Mouse (Mus musculus) heart, embryonic 12.5 days (tissue): Measurements from ENCODE around the gene Mettl26. TPM values are rescaled to one million over a fixed set of nuclear protein-coding genes. Genes with fewer than 3 reads are reported as not detected.

Experiments
- ATAC-seq: fragments of 200-750 bp; cut with Nextera tagmentation; 2 replicates; pipeline ENCODE4 v1.8.0; 2017; ENCODE audit warnings: moderate TSS enrichment, moderate library complexity; ENCODE audit not compliant: insufficient number of reproducible peaks, low FRiP score
- H3K27ac ChIP-seq: fragments of 300-500 bp; sonication (generic); 2 replicates; pipeline ENCODE4 v1.5.1; 2016; ENCODE audit warnings: mild to moderate bottlenecking, moderate library complexity; ENCODE audit not compliant: poor library complexity, severe bottlenecking
- H3K27me3 ChIP-seq: fragments of 300-500 bp; sonication (generic); replicated peaks from 2 replicates; pipeline ENCODE4 v1.6.1; 2016; ENCODE audit warnings: mild to moderate bottlenecking, moderate library complexity
- H3K36me3 ChIP-seq: fragments of 300-500 bp; sonication (generic); 2 replicates; pipeline ENCODE4 v1.6.1; 2016; ENCODE audit warnings: mild to moderate bottlenecking, moderate library complexity
- H3K4me1 ChIP-seq: fragments of 300-500 bp; sonication (generic); replicated peaks from 2 replicates; pipeline ENCODE4 v1.6.1; 2016; ENCODE audit warnings: mild to moderate bottlenecking
- H3K4me2 ChIP-seq: fragments of 300-500 bp; sonication (generic); 2 replicates; pipeline ENCODE4 v1.6.1; 2016; ENCODE audit warnings: mild to moderate bottlenecking, moderate library complexity
- H3K4me3 ChIP-seq: fragments of 300-500 bp; sonication (generic); 2 replicates; pipeline ENCODE4 v1.5.1; 2016; ENCODE audit warnings: mild to moderate bottlenecking
- H3K9ac ChIP-seq: fragments of 300-500 bp; sonication (generic); 2 replicates; pipeline ENCODE4 v1.6.1; 2016; ENCODE audit warnings: mild to moderate bottlenecking, moderate library complexity
- H3K9me3 ChIP-seq: fragments of 300-500 bp; sonication (generic); replicated peaks from 2 replicates; pipeline ENCODE4 v1.6.1; 2016; ENCODE audit warnings: mild to moderate bottlenecking, moderate library complexity
- WGBS: fragments of 180-500 bp; shearing (Covaris S2); methylation state at CpG from one replicate; pipeline ENCODE4 v1.1.7; 2016; 5-methylcytosine and 5-hydroxymethylcytosine counted together
- polyA plus RNA-seq: library from polyadenylated mRNA; unstranded; fragments of >200 nt; fragmentation: Nextera tagmentation; extraction: Ambion mirVana; gene quantifications from 2 replicates; pipeline ENCODE4 v1.2.1, GENCODE M21; 2016

Mettl26 gene
- polyA plus RNA-seq, result 31.3 and 36.1 TPM in 2 replicates

DNA sequence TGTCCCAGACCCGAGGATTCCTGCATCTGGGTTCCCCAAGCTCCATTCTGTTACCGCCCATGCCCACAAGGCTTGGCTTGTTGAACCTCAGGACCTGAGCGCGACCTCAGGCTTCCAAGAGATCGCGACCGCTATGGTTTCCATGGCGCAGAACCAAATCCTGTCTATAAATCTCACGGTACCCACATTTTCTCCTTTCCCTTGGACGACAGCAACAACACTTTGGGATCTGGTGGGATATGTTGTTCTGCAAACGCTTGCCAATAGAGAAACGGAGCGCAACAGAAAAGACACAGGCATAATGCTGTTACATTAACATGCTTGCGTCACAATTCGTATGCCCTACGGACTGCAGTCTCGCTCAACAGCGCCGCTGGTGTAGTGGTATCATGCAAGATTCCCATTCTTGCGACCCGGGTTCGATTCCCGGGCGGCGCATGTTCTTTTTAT lies at the start of gene Mettl26:
Gene Mettl26 (plus strand): TSS at position 354 of the 450 bp plus-strand sequence.
- WGBS, result under 1% methylated on average over 25 of the region's 25 CpGs
- H3K27ac ChIP-seq, result peak within 1 kb of the TSS; percentile 87
- peak; percentile 78 for ATAC-seq

DNA sequence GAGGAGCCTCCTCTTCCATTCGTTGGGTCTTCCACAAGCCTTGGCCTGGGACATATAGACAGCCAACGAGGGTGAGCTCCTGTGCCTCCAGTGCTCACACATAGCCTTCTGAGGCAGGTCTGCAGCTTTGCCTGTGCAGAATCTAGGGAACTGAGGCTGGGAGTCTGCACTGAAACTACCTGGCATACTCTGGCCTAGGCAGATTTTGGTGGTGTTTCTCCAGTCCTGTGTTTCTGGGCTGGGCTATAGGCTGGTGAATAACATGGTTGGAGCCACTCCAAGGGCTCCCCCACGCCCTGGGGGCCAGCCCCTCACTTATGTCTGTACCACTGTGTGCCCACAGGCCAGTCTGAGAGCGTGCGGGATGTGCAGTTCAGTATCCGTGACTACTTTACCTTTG lies 49.6 kb upstream of the Mettl26 start:
- peak overlapping the region; percentile 97; the same call in 1 of the 2 replicates for H3K4me2 ChIP-seq

More for the DNA sequence above, at the start of gene Mettl26:
- Histone ChIP-seq H3K36me3 (peaks cover 21% of the 10 kb centered on the region), H3K27me3 (no peaks in the 10 kb centered on the region), H3K4me1 (peaks cover 25% of the 10 kb centered on the region), H3K4me2 (peak within 1 kb of the TSS; percentile 94), H3K9ac (peak within 1 kb of the TSS; percentile 83), H3K4me3 (peak within 1 kb of the TSS; percentile 88), H3K9me3 (no peaks in the 10 kb centered on the region)

DNA sequence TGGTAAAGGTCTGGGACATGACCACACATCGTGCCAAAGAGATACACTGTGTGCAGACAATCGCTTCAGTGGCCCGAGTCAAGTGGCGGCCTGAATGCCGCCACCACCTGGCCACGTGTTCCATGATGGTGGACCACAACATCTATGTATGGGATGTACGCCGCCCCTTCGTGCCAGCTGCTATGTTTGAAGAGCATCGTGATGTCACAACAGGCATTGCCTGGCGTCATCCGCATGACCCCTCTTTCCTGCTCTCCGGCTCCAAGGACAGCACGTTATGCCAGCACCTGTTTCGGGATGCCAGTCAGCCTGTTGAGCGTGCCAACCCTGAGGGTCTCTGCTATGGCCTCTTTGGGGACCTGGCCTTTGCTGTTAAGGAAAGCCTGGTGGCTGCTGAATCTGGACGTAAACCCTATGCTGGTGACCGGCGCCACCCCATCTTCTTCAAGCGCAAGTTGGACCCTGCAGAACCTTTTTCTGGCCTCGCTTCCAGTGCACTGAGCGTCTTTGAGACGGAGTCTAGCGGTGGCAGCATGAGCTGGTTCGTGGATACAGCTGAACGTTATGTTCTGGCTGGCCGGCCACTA lies 48.8 kb upstream of the Mettl26 start:
- WGBS, result 92% methylated on average over 27 of the region's 27 CpGs
- Histone ChIP-seq H3K27me3 (peaks cover 16% of the 10 kb centered on the region), H3K4me1 (peaks cover 56% of the 10 kb centered on the region), H3K9ac (no peak overlapping the region; the same call in 1 of the 2 replicates), H3K9me3 (no peaks in the 10 kb centered on the region), H3K27ac (no peak overlapping the region), H3K4me3 (no peak overlapping the region), H3K36me3 (peaks cover 45% of the 10 kb centered on the region), H3K4me2 (no peak overlapping the region)
- ATAC-seq, result no peak

More for the DNA sequence above, 49.6 kb upstream of the Mettl26 start:
- H3K9me3 ChIP-seq, result no peaks in the 10 kb centered on the region
- no peak overlapping the region for H3K4me3 ChIP-seq
- H3K36me3 ChIP-seq, result peaks cover 37% of the 10 kb centered on the region
- no peak overlapping the region for H3K9ac ChIP-seq
- H3K4me1 ChIP-seq, result peaks cover 48% of the 10 kb centered on the region
- no peak for ATAC-seq
- H3K27me3 ChIP-seq, result peaks cover 22% of the 10 kb centered on the region
- H3K27ac ChIP-seq, result no peak overlapping the region
- WGBS, result 88% methylated on average over 6 of the region's 6 CpGs

DNA sequence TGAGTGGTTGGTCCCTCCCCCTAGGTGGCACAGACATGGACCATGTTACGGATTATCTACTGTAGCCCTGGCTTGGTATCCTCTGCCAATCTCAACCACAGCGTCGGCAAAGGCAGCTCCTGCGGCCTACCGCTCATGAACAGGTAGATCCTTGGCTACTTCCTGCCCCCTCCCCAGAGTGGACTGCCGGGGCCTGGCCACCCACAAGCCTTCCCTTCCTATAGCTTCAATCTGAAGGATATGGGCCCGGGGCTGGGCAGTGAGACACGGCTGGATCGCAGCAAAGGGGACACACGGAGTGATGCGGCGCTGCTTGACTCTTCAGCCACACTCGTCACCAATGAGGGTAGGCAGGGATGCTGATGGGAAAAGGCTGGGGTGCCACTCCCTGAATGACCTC lies 47.9 kb upstream of the Mettl26 start:
- H3K27me3 ChIP-seq, result peaks cover 8% of the 10 kb centered on the region
- peaks cover 52% of the 10 kb centered on the region for H3K36me3 ChIP-seq
- H3K27ac ChIP-seq, result no peak overlapping the region
- no peaks in the 10 kb centered on the region for H3K9me3 ChIP-seq
- 91% methylated on average over 13 of the region's 13 CpGs for WGBS
- H3K9ac ChIP-seq, result no peak overlapping the region
- no peak overlapping the region for H3K4me2 ChIP-seq
- ATAC-seq, result no peak
- peaks cover 65% of the 10 kb centered on the region for H3K4me1 ChIP-seq
- no peak overlapping the region for H3K4me3 ChIP-seq

DNA sequence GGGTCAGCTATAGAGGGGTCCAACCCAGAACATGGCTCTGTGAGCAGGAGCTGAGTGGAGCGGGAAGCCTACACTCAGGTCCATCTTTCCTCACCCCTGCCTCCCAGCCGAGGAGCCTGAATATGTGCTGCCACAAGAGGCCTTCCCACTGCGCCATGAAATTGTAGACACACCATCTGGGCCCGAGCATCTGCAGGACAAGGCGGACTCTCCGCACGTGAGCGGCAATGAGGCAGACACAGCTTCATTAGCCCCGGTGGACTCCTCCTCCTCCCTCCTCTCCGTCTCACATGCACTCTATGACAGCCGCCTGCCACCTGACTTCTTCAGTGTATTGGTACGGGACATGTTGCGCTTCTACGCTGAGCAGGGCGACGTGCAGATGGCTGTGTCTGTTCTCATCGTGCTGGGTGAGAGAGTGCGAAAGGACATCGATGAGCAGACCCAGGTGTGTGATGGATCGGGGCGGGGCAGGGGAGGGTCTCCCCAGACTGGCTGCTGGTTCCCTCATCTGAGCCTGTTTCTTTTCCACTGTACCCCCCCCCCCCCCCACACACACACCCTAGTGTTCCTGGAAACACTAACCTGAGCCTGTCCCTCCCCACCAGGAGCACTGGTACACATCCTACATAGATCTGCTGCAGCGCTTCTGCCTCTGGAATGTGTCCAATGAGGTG lies 47.2 kb upstream of the Mettl26 start:
- 0 out of 2 replicates have a peak, but pooled peaks cover under 1% of the 10 kb centered on the region for H3K27me3 ChIP-seq
- no peaks in the 10 kb centered on the region for H3K9me3 ChIP-seq
- H3K36me3 ChIP-seq, result peaks cover 52% of the 10 kb centered on the region
- WGBS, result 90% methylated on average over 22 of the region's 22 CpGs
- ATAC-seq, result no peak
- H3K9ac ChIP-seq, result no peak overlapping the region
- peak overlapping the region; percentile 83; the same call in 1 of the 2 replicates for H3K4me2 ChIP-seq
- peaks cover 66% of the 10 kb centered on the region for H3K4me1 ChIP-seq
- H3K4me3 ChIP-seq, result 0 out of 2 replicates have a peak overlapping the region, but pooled peaks have one; percentile 3
- H3K27ac ChIP-seq, result no peak overlapping the region

DNA sequence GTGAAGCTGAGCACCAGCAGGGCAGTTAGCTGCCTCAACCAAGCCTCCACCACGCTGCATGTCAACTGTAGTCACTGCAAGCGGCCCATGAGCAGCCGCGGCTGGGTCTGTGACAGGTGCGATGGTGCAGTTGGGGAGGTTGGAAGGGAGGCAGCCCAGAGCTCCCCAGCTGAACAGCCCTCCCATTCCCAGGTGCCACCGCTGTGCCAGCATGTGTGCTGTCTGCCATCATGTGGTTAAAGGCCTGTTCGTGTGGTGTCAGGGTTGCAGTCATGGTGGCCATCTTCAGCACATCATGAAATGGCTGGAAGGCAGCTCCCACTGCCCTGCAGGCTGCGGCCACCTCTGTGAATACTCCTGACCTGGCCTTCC lies 46.7 kb upstream of the Mettl26 start:
- no peak for ATAC-seq
- 0 out of 2 replicates have a peak overlapping the region, but pooled peaks have one; percentile 82 for H3K9ac ChIP-seq
- no peaks in the 10 kb centered on the region for H3K9me3 ChIP-seq
- no peaks in the 10 kb centered on the region for H3K27me3 ChIP-seq
- H3K27ac ChIP-seq, result peak overlapping the region; percentile 90; the same call in 1 of the 2 replicates
- peak overlapping the region; percentile 83 for H3K4me2 ChIP-seq
- H3K4me1 ChIP-seq, result peaks cover 66% of the 10 kb centered on the region
- H3K4me3 ChIP-seq, result peak overlapping the region; percentile 67
- 84% methylated on average over 8 of the region's 8 CpGs for WGBS
- peaks cover 52% of the 10 kb centered on the region for H3K36me3 ChIP-seq

DNA sequence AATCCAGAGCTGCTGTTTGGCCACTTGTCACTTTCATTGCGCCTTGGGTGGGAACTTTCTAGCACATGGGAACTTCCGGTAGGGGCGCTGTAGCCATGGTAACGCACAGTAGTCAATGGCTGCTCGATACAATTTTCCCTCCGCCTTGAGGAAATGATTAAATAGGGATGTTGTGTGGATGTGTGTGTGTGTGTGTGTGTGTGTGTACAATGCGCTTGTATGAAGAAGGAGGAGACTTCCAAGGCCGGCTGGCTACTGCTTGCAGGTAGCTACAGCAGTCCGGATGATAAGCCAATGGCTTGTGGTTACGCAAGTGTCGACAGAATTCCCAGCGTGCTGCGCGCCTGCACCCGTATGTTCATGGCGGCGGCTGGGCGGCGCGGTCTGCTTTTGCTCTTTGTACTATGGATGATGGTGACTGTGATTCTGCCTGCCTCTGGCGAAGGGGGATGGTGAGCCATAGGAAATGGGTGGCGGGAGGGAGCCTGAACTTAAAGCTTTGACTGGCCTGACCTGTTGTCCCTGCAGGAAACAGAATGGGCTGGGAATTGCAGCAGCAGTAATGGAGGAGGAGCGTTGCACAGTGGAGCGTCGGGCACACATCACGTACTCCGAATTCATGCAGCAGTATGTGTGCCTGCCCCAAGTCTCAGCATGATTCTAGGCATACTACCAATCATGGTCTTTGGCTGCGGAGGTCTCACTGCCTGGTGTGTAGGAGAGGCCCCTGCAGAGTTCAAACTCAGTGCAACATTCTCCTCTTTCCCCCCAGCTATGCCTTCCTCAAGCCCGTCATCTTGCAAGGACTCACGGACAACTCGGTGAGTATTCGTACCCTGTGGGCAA lies 45.9 kb upstream of the Mettl26 start, which contains the start of gene Jmjd8:
Gene Jmjd8 (plus strand): TSS at position 156 of the 846 bp plus-strand sequence.
- Histone ChIP-seq H3K4me1 (peaks cover 68% of the 10 kb centered on the region), H3K27ac (peak within 1 kb of the TSS; percentile 90), H3K27me3 (no peaks in the 10 kb centered on the region), H3K9ac (peak within 1 kb of the TSS; percentile 82), H3K9me3 (no peaks in the 10 kb centered on the region), H3K4me2 (peak within 1 kb of the TSS; percentile 83), H3K4me3 (peak within 1 kb of the TSS; percentile 67), H3K36me3 (peaks cover 52% of the 10 kb centered on the region)
- ATAC-seq, result no peak
- 1% methylated on average over 32 of the region's 32 CpGs for WGBS

DNA sequence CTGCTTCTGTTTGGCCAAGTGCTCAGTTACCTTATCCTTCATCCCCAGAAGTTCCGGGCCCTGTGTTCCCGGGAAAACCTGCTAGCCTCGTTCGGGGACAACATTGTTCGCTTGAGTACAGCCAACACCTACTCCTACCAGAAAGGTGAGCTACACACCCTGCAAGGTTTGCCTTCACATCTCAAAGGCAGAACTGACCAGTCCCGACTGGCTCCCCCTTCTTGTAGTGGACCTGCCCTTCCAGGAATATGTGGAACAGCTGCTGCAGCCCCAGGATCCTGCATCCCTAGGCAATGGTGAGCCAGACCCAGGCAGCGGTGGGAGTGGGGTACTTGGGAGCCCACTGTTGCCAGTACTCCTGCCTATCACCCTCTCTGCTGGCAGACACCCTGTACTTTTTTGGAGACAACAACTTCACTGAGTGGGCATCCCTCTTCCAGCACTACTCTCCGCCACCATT lies 45.3 kb upstream of the Mettl26 start:
- H3K36me3 ChIP-seq, result peaks cover 52% of the 10 kb centered on the region
- H3K4me3 ChIP-seq, result peak overlapping the region; percentile 67
- peaks cover 68% of the 10 kb centered on the region for H3K4me1 ChIP-seq

DNA sequence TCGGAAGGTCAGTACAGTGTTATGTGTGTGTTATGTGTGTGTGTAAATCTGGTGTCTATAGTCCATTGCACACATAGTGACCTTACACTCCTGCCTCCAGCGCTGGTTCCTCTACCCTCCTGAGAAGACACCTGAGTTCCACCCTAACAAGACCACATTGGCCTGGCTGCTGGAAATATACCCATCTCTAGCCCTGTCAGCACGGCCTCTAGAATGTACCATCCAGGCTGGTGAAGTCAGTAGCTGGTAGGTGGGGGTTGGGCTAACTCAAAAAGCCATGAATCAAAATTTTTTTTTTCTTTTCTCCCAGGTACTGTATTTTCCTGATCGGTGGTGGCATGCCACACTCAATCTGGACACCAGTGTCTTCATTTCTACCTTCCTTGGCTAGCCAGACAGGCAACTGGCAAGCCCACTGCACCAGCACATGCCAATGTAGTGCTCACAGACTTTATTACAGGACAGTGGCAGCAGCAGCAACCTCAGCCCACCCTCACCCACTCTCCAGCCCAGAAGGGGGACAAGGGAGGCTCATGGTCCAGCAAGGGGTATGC lies 44.6 kb upstream of the Mettl26 start:
- ATAC-seq, result no peak
- Histone ChIP-seq H3K9me3 (no peaks in the 10 kb centered on the region), H3K4me3 (peak overlapping the region; percentile 67; the same call in 1 of the 2 replicates), H3K27ac (no peak overlapping the region), H3K27me3 (no peaks in the 10 kb centered on the region), H3K4me2 (peak overlapping the region; percentile 94), H3K4me1 (peaks cover 68% of the 10 kb centered on the region), H3K9ac (peak overlapping the region; percentile 82; the same call in 1 of the 2 replicates), H3K36me3 (peaks cover 58% of the 10 kb centered on the region)
- 78% methylated on average over 4 of the region's 4 CpGs for WGBS

More for the DNA sequence above, 45.3 kb upstream of the Mettl26 start:
- ATAC-seq, result no peak
- WGBS, result 36% methylated on average over 8 of the region's 8 CpGs
- Histone ChIP-seq H3K27me3 (no peaks in the 10 kb centered on the region), H3K9ac (peak overlapping the region; percentile 82), H3K4me2 (peak overlapping the region; percentile 83), H3K9me3 (no peaks in the 10 kb centered on the region), H3K27ac (peak overlapping the region; percentile 90)

DNA sequence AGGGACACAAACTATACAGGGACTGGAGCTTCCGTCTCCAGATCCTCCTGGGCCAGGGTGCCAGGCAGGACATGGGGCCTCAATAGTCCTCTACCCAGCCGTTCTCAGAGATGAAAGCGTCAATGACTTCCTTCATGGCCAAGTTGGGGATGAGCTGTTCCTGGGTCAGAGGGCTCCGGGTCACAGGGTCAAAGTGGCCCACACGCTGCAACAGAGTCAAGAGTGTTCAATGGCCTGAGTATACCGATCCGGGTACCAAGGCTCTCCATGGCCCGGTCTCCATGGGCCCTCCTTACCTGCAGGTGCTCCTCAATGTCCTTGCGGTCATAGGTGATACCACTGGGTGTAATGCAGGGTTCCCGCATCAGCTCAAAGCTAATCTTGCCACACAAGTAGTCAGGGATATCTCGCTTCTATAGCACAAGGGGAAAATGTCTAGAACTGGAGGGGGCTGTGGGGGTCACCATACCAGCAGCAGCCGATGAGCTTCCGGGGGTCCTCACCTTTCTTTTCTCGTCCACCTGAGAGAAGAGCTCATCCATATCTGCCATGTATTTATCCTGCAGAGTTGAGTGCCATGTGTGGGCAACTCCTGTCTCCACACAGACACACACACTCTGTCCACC lies 44.0 kb upstream of the Mettl26 start:
- Histone ChIP-seq H3K4me3 (peak overlapping the region; percentile 71), H3K4me1 (peaks cover 70% of the 10 kb centered on the region), H3K4me2 (peak overlapping the region; percentile 94), H3K9ac (peak overlapping the region; percentile 92; the same call in 1 of the 2 replicates), H3K27me3 (no peaks in the 10 kb centered on the region), H3K27ac (no peak overlapping the region), H3K9me3 (no peaks in the 10 kb centered on the region), H3K36me3 (peaks cover 58% of the 10 kb centered on the region)
- 89% methylated on average over 14 of the region's 14 CpGs for WGBS
- no peak for ATAC-seq
